Mouse (Mus musculus): Measurements from ENCODE around the gene Grik3. TPM values are rescaled to one million over a fixed set of nuclear protein-coding genes. Genes with fewer than 3 reads are reported as not detected.

Gene Grik3
- polyA plus RNA-seq, 1 experiment from 2014 or later: not detected

GRCm38 (mm10) chr4:125488796-125489637 is 1.5 kb upstream of the Grik3 start:
- Histone ChIP-seq H3K4me1 (ENCODE audit: control insufficient read depth, insufficient read depth, low read length) (peaks cover 10% of the 10 kb centered on the region; the same call in 1 of the 2 replicates), H3K9me3 (ENCODE audit: control insufficient read depth, low read length) (no peaks in the 10 kb centered on the region), H3K4me2 (ENCODE audit: low read depth, severe bottlenecking) (no peak overlapping the region), H3K27me3 (ENCODE audit: control insufficient read depth, insufficient read depth, low read length) (peaks cover 100% of the 10 kb centered on the region), H3K4me3 (ENCODE audit: low read depth, low read length) (no peak overlapping the region), H3K9ac (ENCODE audit: low read length) (no peak overlapping the region), H3K27ac (replicated peaks; ENCODE audit: low read depth, low read length) (no peak overlapping the region), H3K36me3 (ENCODE audit: control insufficient read depth, insufficient read depth, low read length) (no peaks in the 10 kb centered on the region)
- no peak for ATAC-seq (ENCODE audit: insufficient number of reproducible peaks, low FRiP score, low TSS enrichment, low read depth)
- no peak for DNase-seq (ENCODE audit: low spot score)
- 1% methylated on average over 26 of the region's 26 CpGs for WGBS

- no peak overlapping the region for H3K27ac ChIP-seq (replicated peaks; ENCODE audit: low read depth, low read length)
- ATAC-seq (ENCODE audit: insufficient number of reproducible peaks, low FRiP score, low TSS enrichment, low read depth) (peak; percentile 58; the same call in 1 of the 2 replicates), DNase-seq (ENCODE audit: low spot score) (peak; percentile 72)
- H3K9ac ChIP-seq (ENCODE audit: low read length): no peak overlapping the region
- peaks cover 10% of the 10 kb centered on the region; the same call in 1 of the 2 replicates for H3K4me1 ChIP-seq (ENCODE audit: control insufficient read depth, insufficient read depth, low read length)
- H3K9me3 ChIP-seq (ENCODE audit: control insufficient read depth, low read length): no peaks in the 10 kb centered on the region
- H3K4me2 ChIP-seq (ENCODE audit: low read depth, severe bottlenecking): peak overlapping the region; percentile 42
- peaks cover 100% of the 10 kb centered on the region for H3K27me3 ChIP-seq (ENCODE audit: control insufficient read depth, insufficient read depth, low read length)
- H3K36me3 ChIP-seq (ENCODE audit: control insufficient read depth, insufficient read depth, low read length): no peaks in the 10 kb centered on the region
- WGBS: under 1% methylated on average over 78 of the region's 81 CpGs
- H3K4me3 ChIP-seq (ENCODE audit: low read depth, low read length): peak overlapping the region; percentile 26
These were observed 454 bp upstream of the Grik3 start for GRCm38 (mm10) chr4:125489901-125490590.

DNA sequence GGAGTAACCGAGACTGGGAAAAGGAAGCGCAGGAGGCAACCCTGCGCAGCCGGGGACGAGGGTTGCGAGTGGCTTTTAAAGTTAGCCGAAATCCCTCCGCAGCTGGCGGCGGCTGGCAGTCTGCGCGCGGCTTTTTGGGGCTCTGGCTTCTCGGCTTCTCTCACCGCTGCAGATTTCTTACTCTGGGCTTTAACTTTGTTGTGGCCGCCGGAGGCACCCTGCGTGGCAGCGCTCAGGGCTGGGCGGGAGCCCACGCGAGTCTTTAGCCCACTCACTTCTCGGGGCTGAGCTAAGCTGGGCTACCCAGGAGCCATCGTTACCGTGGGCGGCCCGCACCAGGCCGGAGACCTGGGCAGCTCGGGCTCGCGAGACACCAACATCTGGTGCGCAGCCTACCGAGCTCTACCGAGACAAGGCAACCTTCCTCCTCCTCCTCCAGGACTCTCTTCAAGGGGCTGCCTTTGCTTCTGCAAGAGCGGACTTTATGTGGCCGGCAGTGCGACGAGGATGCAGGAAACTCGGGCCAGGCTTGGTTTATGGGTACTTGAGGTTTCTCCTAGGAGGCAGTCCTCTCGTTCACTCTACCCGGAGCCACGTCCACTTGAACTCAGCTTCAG is 1.1 kb downstream of the Grik3 start:
- Histone ChIP-seq H3K27me3 (ENCODE audit: control insufficient read depth, insufficient read depth, low read length) (peaks cover 99% of the 10 kb centered on the region), H3K4me2 (ENCODE audit: low read depth, severe bottlenecking) (no peak overlapping the region), H3K9ac (ENCODE audit: low read length) (no peak overlapping the region), H3K27ac (replicated peaks; ENCODE audit: low read depth, low read length) (no peak overlapping the region), H3K4me1 (ENCODE audit: control insufficient read depth, insufficient read depth, low read length) (peaks cover 10% of the 10 kb centered on the region; the same call in 1 of the 2 replicates), H3K4me3 (ENCODE audit: low read depth, low read length) (0 out of 2 replicates have a peak overlapping the region, but pooled peaks have one; percentile 3), H3K36me3 (ENCODE audit: control insufficient read depth, insufficient read depth, low read length) (no peaks in the 10 kb centered on the region), H3K9me3 (ENCODE audit: control insufficient read depth, low read length) (no peaks in the 10 kb centered on the region)
- under 1% methylated on average over 42 of the region's 42 CpGs for WGBS
- DNase-seq (ENCODE audit: low spot score) (peak; percentile 55), ATAC-seq (ENCODE audit: insufficient number of reproducible peaks, low FRiP score, low TSS enrichment, low read depth) (no peak)

- no peak overlapping the region for H3K9ac ChIP-seq (ENCODE audit: low read length)
- no peak overlapping the region for H3K4me2 ChIP-seq (ENCODE audit: low read depth, severe bottlenecking)
- WGBS: 16% methylated on average over 9 of the region's 9 CpGs
- ATAC-seq (ENCODE audit: insufficient number of reproducible peaks, low FRiP score, low TSS enrichment, low read depth): no peak
- H3K9me3 ChIP-seq (ENCODE audit: control insufficient read depth, low read length): no peaks in the 10 kb centered on the region
- DNase-seq (ENCODE audit: low spot score): no peak
- H3K27me3 ChIP-seq (ENCODE audit: control insufficient read depth, insufficient read depth, low read length): peaks cover 99% of the 10 kb centered on the region
- H3K4me1 ChIP-seq (ENCODE audit: control insufficient read depth, insufficient read depth, low read length): peaks cover 10% of the 10 kb centered on the region; the same call in 1 of the 2 replicates
- no peak overlapping the region for H3K27ac ChIP-seq (replicated peaks; ENCODE audit: low read depth, low read length)
- no peak overlapping the region for H3K4me3 ChIP-seq (ENCODE audit: low read depth, low read length)
- H3K36me3 ChIP-seq (ENCODE audit: control insufficient read depth, insufficient read depth, low read length): no peaks in the 10 kb centered on the region
These were observed 1.6 kb downstream of the Grik3 start for GRCm38 (mm10) chr4:125492122-125492505.

DNA sequence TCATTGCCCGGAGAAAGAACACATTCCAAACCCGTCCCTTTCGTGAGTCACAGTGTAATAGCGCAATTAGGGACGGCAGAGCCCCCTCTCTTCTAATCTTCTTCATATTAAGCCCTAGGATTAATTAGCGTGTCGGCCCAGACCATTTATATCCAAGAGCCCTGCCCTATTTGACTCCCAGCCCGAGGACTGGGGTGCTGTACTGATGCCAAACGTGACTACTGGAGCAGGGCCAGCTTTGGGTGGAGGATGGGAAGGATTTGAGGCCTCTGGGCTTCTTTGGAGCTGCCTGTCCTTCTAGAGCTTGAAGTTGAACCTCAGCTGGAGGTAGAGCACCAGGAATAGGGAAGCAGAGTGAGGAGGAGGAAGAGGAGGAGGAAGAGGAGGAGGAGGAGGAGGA is 2.2 kb downstream of the Grik3 start:
- no peaks in the 10 kb centered on the region for H3K36me3 ChIP-seq (ENCODE audit: control insufficient read depth, insufficient read depth, low read length)
- H3K4me2 ChIP-seq (ENCODE audit: low read depth, severe bottlenecking): no peak overlapping the region
- H3K27ac ChIP-seq (replicated peaks; ENCODE audit: low read depth, low read length): no peak overlapping the region
- H3K9me3 ChIP-seq (ENCODE audit: control insufficient read depth, low read length): no peaks in the 10 kb centered on the region
- peaks cover 98% of the 10 kb centered on the region for H3K27me3 ChIP-seq (ENCODE audit: control insufficient read depth, insufficient read depth, low read length)
- DNase-seq (ENCODE audit: low spot score): no peak
- no peak overlapping the region for H3K4me3 ChIP-seq (ENCODE audit: low read depth, low read length)
- 25% methylated on average over 9 of the region's 9 CpGs for WGBS
- no peak overlapping the region for H3K9ac ChIP-seq (ENCODE audit: low read length)
- peaks cover 10% of the 10 kb centered on the region; the same call in 1 of the 2 replicates for H3K4me1 ChIP-seq (ENCODE audit: control insufficient read depth, insufficient read depth, low read length)
- ATAC-seq (ENCODE audit: insufficient number of reproducible peaks, low FRiP score, low TSS enrichment, low read depth): no peak

DNA sequence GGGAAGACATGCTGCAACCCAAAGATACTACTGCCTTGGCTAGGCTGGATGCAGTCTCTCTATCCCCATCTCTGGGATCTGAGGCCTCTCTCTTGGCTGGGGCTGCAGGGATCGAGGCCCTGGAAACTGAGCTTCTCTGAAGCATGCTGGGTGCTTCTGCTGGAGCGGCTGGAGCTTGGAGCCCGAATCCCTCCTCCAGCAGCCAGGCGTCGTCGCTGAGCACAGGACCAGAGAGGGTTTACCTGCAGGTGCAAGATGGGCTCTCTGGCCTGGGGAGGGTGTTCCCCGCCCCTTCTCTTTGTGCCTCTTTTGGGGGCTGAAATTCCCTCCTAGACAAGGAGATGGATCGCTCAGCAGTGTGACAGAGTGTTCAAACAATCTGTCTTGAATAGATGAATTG is 2.6 kb downstream of the Grik3 start:
- DNase-seq (ENCODE audit: low spot score) (no peak), ATAC-seq (ENCODE audit: insufficient number of reproducible peaks, low FRiP score, low TSS enrichment, low read depth) (no peak)
- no peak overlapping the region for H3K4me3 ChIP-seq (ENCODE audit: low read depth, low read length)

GRCm38 (mm10) chr4:125495477-125495876 is 5.0 kb downstream of the Grik3 start:
- Histone ChIP-seq H3K9ac (ENCODE audit: low read length) (no peak overlapping the region), H3K27me3 (ENCODE audit: control insufficient read depth, insufficient read depth, low read length) (peaks cover 86% of the 10 kb centered on the region), H3K4me3 (ENCODE audit: low read depth, low read length) (no peak overlapping the region), H3K9me3 (ENCODE audit: control insufficient read depth, low read length) (no peaks in the 10 kb centered on the region), H3K27ac (replicated peaks; ENCODE audit: low read depth, low read length) (no peak overlapping the region), H3K36me3 (ENCODE audit: control insufficient read depth, insufficient read depth, low read length) (no peaks in the 10 kb centered on the region), H3K4me1 (ENCODE audit: control insufficient read depth, insufficient read depth, low read length) (0 out of 2 replicates have a peak, but pooled peaks cover 2% of the 10 kb centered on the region), H3K4me2 (ENCODE audit: low read depth, severe bottlenecking) (no peak overlapping the region)
- DNase-seq (ENCODE audit: low spot score) (no peak), ATAC-seq (ENCODE audit: insufficient number of reproducible peaks, low FRiP score, low TSS enrichment, low read depth) (no peak)
- 27% methylated on average over 8 of the region's 8 CpGs for WGBS

More for the DNA sequence above, 2.6 kb downstream of the Grik3 start:
- Histone ChIP-seq H3K27ac (replicated peaks; ENCODE audit: low read depth, low read length) (no peak overlapping the region), H3K4me1 (ENCODE audit: control insufficient read depth, insufficient read depth, low read length) (peaks cover 10% of the 10 kb centered on the region; the same call in 1 of the 2 replicates), H3K27me3 (ENCODE audit: control insufficient read depth, insufficient read depth, low read length) (peaks cover 98% of the 10 kb centered on the region), H3K9me3 (ENCODE audit: control insufficient read depth, low read length) (no peaks in the 10 kb centered on the region), H3K9ac (ENCODE audit: low read length) (no peak overlapping the region), H3K36me3 (ENCODE audit: control insufficient read depth, insufficient read depth, low read length) (no peaks in the 10 kb centered on the region), H3K4me2 (ENCODE audit: low read depth, severe bottlenecking) (no peak overlapping the region)
- WGBS: 12% methylated on average over 8 of the region's 8 CpGs

DNA sequence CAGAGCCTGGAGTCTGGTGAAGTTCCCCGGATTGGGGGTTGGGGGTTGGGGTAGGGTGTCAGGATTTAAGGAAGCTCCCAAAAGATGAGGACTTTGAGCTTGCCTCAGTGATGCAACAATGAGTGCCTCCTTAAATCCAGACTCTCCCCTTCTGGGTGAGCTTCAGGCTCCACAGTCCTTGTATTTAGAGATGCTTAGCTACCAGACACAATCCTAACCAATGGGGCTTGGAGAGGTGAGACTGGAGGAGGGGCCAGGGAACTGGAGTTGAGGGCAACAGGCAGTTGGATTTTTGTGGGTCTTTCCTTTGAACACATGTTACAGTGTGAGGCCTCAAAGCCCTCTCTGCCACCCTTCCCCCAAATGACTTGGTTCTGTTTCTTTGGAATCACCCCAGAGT is 6.5 kb downstream of the Grik3 start:
- Histone ChIP-seq H3K9ac (ENCODE audit: low read length) (no peak overlapping the region), H3K36me3 (ENCODE audit: control insufficient read depth, insufficient read depth, low read length) (no peaks in the 10 kb centered on the region), H3K27ac (replicated peaks; ENCODE audit: low read depth, low read length) (no peak overlapping the region), H3K4me2 (ENCODE audit: low read depth, severe bottlenecking) (no peak overlapping the region), H3K4me3 (ENCODE audit: low read depth, low read length) (no peak overlapping the region), H3K27me3 (ENCODE audit: control insufficient read depth, insufficient read depth, low read length) (peaks cover 71% of the 10 kb centered on the region), H3K4me1 (ENCODE audit: control insufficient read depth, insufficient read depth, low read length) (no peaks in the 10 kb centered on the region), H3K9me3 (ENCODE audit: control insufficient read depth, low read length) (no peaks in the 10 kb centered on the region)
- 13% methylated on average over 1 of the region's 1 CpGs for WGBS
- ATAC-seq (ENCODE audit: insufficient number of reproducible peaks, low FRiP score, low TSS enrichment, low read depth): no peak
- DNase-seq (ENCODE audit: low spot score): no peak
